In genomic region chr11:22859633-22860334, GRCm38 (mm10) we compare ENCODE assay signal across 8 mouse cellular contexts. TPM values are rescaled to one million over a fixed set of nuclear protein-coding genes. Genes with fewer than 3 reads are reported as not detected.
A peak's percentile ranks its signal among the peaks of the same experiment; 100 is the strongest.
DNase-seq lines count a peak whose midpoint lies in the region; ATAC-seq and TF ChIP-seq lines count a peak whose summit lies in the region.

No protein-coding gene starts in this region.

- peak overlapping the region; percentile 94 for H3K4me2 ChIP-seq in embryonic facial prominence, embryonic 12.5 days (replicated peaks)
- peak overlapping the region; percentile 95 for H3K4me2 ChIP-seq in limb, embryonic 14.5 days (replicated peaks; ENCODE audit: low read depth, low read length, severe bottlenecking)
- peak overlapping the region; percentile 100 for H3K4me2 ChIP-seq in midbrain, embryonic 16.5 days (ENCODE audit: low read length)

- H3K4me1 ChIP-seq in embryonic facial prominence, embryonic 12.5 days = peaks cover 14% of the 10 kb centered on the region
- peaks cover 15% of the 10 kb centered on the region for H3K4me1 ChIP-seq in limb, embryonic 14.5 days (ENCODE audit: control insufficient read depth, insufficient read depth, low read length)
- peaks cover 17% of the 10 kb centered on the region for H3K4me1 ChIP-seq in midbrain, embryonic 16.5 days (ENCODE audit: control insufficient read depth, insufficient read depth, low read length)
- peaks cover 8% of the 10 kb centered on the region; the same call in 1 of the 2 replicates for H3K4me1 ChIP-seq in spleen, adult 2 months (ENCODE audit: control insufficient read depth, insufficient read depth, insufficient read length)

- TF ChIP-seq POLR2A in limb, embryonic 14.5 days (IDR thresholded peaks at IDR 0.05; ENCODE audit: borderline replicate concordance, extremely low read depth, insufficient read depth, insufficient read length) = 0 out of 2 replicates have a peak, but pooled peaks have one; percentile 62
- TF ChIP-seq POLR2A in spleen, adult 2 months (IDR thresholded peaks at IDR 0.05; ENCODE audit: low read depth, low read length) = peak; percentile 69

- TF ChIP-seq CTCF in spleen, adult 2 months (IDR thresholded peaks at IDR 0.05; ENCODE audit: extremely low read depth, insufficient read depth, insufficient read length, insufficient replicate concordance) = 0 out of 2 replicates have a peak, but pooled peaks have one; percentile 3

- WGBS in embryonic facial prominence, embryonic 12.5 days = under 1% methylated on average over 55 of the region's 55 CpGs
- 1% methylated on average over 41 of the region's 55 CpGs for WGBS in limb, embryonic 14.5 days
- 0% methylated on average over 51 of the region's 55 CpGs for WGBS in midbrain, embryonic 16.5 days
- WGBS in spleen, adult 2 months = under 1% methylated on average over 53 of the region's 55 CpGs

- peak overlapping the region; percentile 60 for H3K9ac ChIP-seq in embryonic facial prominence, embryonic 12.5 days
- peak overlapping the region; percentile 72 for H3K9ac ChIP-seq in limb, embryonic 14.5 days (ENCODE audit: low read depth, low read length, severe bottlenecking)
- peak overlapping the region; percentile 73 for H3K9ac ChIP-seq in midbrain, embryonic 16.5 days (ENCODE audit: low read depth, low read length)

- H3K36me3 ChIP-seq in embryonic facial prominence, embryonic 12.5 days = no peaks in the 10 kb centered on the region
- H3K36me3 ChIP-seq in limb, embryonic 14.5 days (ENCODE audit: control insufficient read depth, insufficient read depth, low read length) = no peaks in the 10 kb centered on the region
- no peaks in the 10 kb centered on the region for H3K36me3 ChIP-seq in midbrain, embryonic 16.5 days (ENCODE audit: control insufficient read depth, insufficient read depth, low read length)
- H3K36me3 ChIP-seq in spleen, adult 2 months (ENCODE audit: control insufficient read depth, insufficient read depth, low read length) = no peaks in the 10 kb centered on the region

- H3K27me3 ChIP-seq in embryonic facial prominence, embryonic 12.5 days = peaks cover 49% of the 10 kb centered on the region
- peaks cover 34% of the 10 kb centered on the region for H3K27me3 ChIP-seq in limb, embryonic 14.5 days (ENCODE audit: control insufficient read depth, insufficient read depth, low read length)
- peaks cover 42% of the 10 kb centered on the region for H3K27me3 ChIP-seq in midbrain, embryonic 16.5 days (ENCODE audit: control insufficient read depth, insufficient read depth, low read depth, low read length)
- H3K27me3 ChIP-seq in spleen, adult 2 months (ENCODE audit: control insufficient read depth, insufficient read depth, low read length) = no peaks in the 10 kb centered on the region

- H3K9me3 ChIP-seq in embryonic facial prominence, embryonic 12.5 days = no peaks in the 10 kb centered on the region
- H3K9me3 ChIP-seq in limb, embryonic 14.5 days (ENCODE audit: control insufficient read depth, low read length) = no peaks in the 10 kb centered on the region
- no peaks in the 10 kb centered on the region for H3K9me3 ChIP-seq in midbrain, embryonic 16.5 days (replicated peaks; ENCODE audit: control insufficient read depth, low read length, poor library complexity, severe bottlenecking)

- DNase-seq in cerebellum, adult 18-20 months = peak; percentile 29 to 48
- no peak for DNase-seq in cerebellum, adult 9-10 months
- DNase-seq in heart, adult 11 months = peak; percentile 99
- DNase-seq in kidney, adult 18-20 months = peak; percentile 94
- DNase-seq in limb, embryonic 14.5 days (ENCODE audit: low spot score) = peak; percentile 79
- peak; percentile 68 to 83 for DNase-seq in spleen, adult 2 months (ENCODE audit: low read depth in 1 of 2, low spot score in 2 of 2)

- ATAC-seq in embryonic facial prominence, embryonic 12.5 days (ENCODE audit: insufficient number of reproducible peaks, insufficient read depth, low FRiP score, low TSS enrichment) = peak; percentile 89
- peak; percentile 93 for ATAC-seq in limb, embryonic 14.5 days (ENCODE audit: low FRiP score, low read depth)
- peak; percentile 91 for ATAC-seq in midbrain, embryonic 16.5 days

- no peak overlapping the region for H3K27ac ChIP-seq in embryonic facial prominence, embryonic 12.5 days
- H3K27ac ChIP-seq in limb, embryonic 14.5 days (replicated peaks; ENCODE audit: low read depth, low read length) = peak overlapping the region; percentile 48; the same call in 1 of the 2 replicates
- H3K27ac ChIP-seq in midbrain, embryonic 16.5 days (ENCODE audit: low read length) = no peak overlapping the region
- H3K27ac ChIP-seq in spleen, adult 2 months (ENCODE audit: insufficient read depth, low read length) = peak overlapping the region; percentile 95

- H3K4me3 ChIP-seq in embryonic facial prominence, embryonic 12.5 days = peak overlapping the region; percentile 66
- peak overlapping the region; percentile 75 for H3K4me3 ChIP-seq in limb, embryonic 14.5 days (replicated peaks; ENCODE audit: low read length)
- peak overlapping the region; percentile 82 for H3K4me3 ChIP-seq in midbrain, embryonic 16.5 days (ENCODE audit: low read depth, low read length)
- H3K4me3 ChIP-seq in spleen, adult 2 months (ENCODE audit: extremely low read depth, insufficient read depth, insufficient read length) = peak overlapping the region; percentile 79

RNA-seq across cellular contexts. Expression of gene B3gnt2, which starts 1.0 kb away (rescaled TPM):
- polyA plus RNA-seq in embryonic facial prominence, embryonic 12.5 days (2016; fragmentation: Nextera tagmentation; extraction: Ambion mirVana) = 3.8 and 6.4 TPM in 2 replicates
- polyA plus RNA-seq in limb, embryonic 14.5 days (2012; rRNA removed) = 6.2 and 6.7 TPM in 2 replicates
- polyA plus RNA-seq in limb, embryonic 14.5 days (2014; fragmentation: Nextera tagmentation; extraction: Ambion mirVana) = 9.3 and 9.7 TPM in 2 replicates
- polyA plus RNA-seq in midbrain, embryonic 16.5 days (2015; fragmentation: Nextera tagmentation; extraction: Ambion mirVana) = 1.6 and 3.5 TPM in 2 replicates
- polyA plus RNA-seq in spleen, adult 2 months (2012; rRNA removed) = 18.9 and 23.4 TPM in 2 replicates

Comparison
In these comparisons a context has a peak if more than half of its experiments do, and no peak if none do; other contexts are left out.
1. H3K27ac ChIP-seq: peak in limb, embryonic 14.5 days (single experiment) and spleen, adult 2 months (single experiment); none in embryonic facial prominence, embryonic 12.5 days (single experiment) and midbrain, embryonic 16.5 days (single experiment).
2. Peak in every context shown above with its lines, with median percentiles within 50 percentile points of each other: ATAC-seq, H3K4me2 ChIP-seq, H3K4me3 ChIP-seq and H3K9ac ChIP-seq.